Mouse (Mus musculus) mesoderm, embryonic 11.5 days (tissue): ENCODE results near the gene Dnaic1.
"Not testable (repeated sequence)": the region's sequence is repeated elsewhere in the genome, so short reads cannot be mapped to it uniquely, and the experiment has no call there.

Source experiments
- DNase-seq: peaks from one replicate; pipeline ENCODE4 v3.0.0-alpha.2; 2012; ENCODE audit warnings: low read depth, low spot score

The Dnaic1 gene

DNA sequence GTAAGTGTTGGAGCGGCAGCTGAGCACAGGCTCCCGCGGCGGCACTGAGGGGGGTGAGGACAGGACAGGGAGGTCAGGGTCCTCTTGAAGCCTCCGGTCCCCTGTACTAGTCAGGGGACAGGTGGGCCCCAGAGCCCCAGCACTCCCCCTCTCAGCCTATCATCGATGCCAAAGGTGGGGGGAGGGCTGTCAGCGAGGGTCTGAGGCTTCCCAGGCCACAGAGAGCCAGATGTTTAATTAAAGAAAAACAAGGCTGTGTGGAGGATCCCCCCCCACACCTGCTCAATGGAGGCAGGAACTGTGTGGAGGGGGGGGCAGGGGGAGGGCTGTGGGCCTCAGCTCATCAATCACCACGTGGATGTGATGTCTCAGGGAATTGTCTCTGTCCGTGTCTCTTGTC is 94.0 kb downstream of the Dnaic1 start:
- no peak for DNase-seq

DNA sequence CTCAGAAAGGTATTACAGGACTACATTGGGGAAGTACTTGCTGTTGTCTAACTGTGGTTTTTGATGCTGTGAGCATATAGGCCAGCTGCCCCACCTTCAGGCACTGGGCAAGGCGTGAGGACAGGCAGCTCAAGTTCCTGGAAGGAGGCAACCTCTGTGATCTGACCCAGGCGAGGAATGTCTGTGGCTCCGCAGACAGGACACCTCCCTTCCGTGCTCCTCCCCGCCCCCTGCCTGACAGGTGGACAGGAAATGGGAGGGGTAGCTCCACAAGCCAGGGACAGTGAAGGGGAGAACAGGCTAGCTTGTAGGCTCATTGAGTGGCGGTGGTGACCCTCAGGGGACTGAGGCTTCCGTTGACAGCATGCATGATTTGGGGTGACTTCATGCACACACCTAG is 95.0 kb downstream of the Dnaic1 start:
- DNase-seq = no peak

DNA sequence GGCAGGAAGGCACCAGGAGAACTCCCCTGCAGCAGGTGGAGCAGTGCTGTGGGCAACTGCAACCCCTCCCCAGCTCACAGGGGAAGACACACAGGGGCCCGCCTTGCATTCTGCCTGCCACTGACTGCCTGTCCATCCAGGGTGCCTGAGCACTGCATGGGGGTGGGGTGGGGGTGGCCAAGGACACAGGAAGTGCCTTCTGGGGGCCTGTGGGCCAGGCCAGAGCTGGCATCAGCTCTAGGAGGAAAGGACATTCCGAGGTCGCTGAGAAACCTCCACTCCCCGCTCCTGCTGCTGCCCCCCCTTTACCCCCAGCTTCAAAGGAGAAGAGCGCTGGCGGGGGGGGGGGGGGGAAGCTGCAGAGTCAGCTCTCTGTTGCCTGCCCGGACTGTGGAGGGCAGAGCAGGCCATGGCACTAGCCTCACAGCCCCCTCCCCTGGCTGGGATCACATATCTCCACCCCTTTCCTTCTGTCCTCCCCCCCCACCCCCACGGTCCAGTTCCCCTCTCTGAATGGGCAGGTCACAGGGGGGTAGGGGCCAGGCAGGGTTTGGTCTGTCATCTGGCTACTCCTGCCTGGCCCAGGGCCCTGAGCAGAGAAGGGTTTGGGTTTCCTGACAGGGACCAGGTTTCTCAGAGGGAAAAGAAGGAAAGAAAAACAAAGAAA is 95.6 kb downstream of the Dnaic1 start:
- DNase-seq = no peak

DNA sequence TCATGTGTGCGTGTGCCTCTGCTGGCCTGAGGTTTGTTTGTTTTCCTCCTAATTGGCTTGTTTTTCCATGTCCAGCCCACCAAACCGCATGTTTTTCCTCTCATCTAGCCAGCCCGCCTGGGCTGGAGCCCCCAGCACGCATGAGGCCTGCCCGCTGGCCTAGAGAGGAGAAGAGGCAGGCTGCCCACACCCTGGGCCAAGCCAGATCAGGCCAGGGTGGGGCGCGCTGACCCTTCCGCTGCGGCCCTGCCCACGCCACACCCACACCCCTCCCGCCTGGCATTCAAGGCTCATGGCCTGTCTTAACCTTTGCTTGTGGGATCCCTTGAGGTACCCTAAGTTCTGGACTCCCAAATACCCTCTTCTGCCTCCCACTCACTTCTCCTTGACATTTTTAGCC is 97.1 kb downstream of the Dnaic1 start:
- DNase-seq = no peak

DNA sequence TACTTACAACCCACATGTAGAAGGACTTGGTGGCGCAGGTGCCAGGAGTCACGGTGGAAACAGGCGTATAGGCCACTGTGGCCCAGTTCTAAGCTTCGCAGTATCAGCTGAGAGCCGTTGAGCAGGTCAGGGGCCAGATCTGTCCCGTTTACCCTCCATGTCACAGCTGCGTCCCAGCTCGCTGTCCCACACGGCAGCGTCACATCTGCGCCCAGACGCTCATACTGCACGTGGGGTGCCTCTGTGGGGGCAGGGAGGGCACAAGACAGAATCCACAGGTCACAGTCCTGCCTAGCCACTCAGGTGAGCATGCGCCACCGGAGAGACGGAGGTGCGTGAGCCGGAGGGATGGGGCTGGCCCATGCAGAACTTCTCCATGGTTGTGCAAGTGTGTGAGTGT is 101.3 kb downstream of the Dnaic1 start:
- DNase-seq = no peak

DNA sequence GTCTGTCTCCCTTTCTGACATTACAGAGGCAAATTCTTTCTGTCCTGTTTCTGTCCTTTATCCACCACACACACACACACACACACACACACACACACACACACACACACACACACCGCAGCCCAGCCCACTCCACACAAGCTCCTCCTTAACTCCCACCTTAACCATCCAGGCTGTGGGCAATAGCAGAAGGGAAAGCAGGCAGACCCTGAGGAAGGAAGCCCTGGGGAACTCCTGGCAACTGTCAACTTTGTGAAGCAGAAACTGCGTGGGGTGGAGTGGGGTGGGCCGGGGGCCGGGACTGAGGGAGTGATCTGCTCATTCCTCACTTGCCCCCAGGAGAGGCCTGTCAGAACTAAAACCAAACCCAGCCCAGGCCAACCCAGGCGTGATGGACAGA is 101.9 kb downstream of the Dnaic1 start:
- no peak for DNase-seq

DNA sequence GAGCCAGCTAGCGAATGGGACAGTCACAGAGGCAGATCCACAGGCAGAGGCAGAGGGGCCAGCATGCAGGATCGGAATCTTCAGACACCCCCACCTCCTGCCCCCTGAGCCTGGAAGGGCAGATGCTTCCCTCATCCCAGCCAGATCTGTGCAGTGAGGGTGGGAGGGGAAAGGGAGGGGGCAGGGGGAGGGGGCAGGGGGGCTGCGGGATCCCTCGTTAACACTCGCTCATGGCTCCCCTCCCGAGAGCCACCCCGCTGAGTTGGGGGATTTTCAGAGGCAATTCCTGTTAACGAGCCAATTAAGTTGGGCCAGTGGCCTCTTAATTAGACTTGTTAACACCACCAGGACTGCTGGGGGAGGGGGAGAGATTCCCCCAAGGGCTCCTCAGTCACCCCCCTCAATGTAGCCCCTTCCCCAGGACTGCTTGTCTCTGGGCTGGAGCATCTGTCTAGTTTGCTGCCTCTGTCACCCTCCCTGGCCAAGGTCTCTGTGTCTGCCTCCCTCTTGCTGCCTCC is 102.4 kb downstream of the Dnaic1 start:
- no peak for DNase-seq

DNA sequence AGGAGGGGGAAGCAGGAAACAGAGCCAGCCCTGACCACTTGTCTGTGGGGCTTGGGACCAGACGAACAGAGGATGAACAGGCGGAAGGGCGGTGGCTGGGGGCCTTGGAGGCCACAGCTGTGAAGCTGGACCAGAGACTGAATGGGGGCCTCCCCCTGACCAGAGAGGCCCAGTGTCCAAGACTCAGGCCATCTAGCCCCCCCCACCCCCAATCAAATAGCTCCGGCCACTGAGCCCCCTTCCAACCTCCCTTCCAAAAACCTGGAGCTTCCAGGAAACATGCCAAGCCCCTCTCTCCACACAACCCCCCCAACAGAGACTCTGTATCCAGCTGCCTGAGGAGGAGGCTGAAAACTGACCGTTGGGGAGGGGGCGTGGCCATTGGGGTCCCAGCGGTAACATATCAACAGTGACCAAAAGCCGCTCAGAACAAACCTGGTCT is 103.0 kb downstream of the Dnaic1 start:
- DNase-seq = no peak

DNA sequence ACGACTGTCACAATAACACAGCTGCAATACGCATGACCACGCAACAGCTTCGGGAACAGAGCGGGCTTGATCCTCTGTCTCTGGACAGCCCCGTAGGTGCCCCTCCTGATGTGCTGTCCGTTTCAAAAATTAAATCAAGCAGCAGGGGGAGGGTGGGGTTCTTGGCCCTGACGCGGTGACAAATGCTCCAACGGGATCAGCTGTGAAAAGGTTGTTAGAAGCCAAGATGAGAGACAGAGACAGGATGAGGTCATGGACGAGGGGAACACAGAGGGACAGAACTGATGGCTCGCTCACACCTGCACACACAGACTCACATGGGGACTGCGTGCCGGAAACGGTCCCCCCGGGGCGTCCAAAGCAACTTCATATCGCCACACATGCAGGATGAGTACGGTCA is 103.6 kb downstream of the Dnaic1 start:
- no peak for DNase-seq

DNA sequence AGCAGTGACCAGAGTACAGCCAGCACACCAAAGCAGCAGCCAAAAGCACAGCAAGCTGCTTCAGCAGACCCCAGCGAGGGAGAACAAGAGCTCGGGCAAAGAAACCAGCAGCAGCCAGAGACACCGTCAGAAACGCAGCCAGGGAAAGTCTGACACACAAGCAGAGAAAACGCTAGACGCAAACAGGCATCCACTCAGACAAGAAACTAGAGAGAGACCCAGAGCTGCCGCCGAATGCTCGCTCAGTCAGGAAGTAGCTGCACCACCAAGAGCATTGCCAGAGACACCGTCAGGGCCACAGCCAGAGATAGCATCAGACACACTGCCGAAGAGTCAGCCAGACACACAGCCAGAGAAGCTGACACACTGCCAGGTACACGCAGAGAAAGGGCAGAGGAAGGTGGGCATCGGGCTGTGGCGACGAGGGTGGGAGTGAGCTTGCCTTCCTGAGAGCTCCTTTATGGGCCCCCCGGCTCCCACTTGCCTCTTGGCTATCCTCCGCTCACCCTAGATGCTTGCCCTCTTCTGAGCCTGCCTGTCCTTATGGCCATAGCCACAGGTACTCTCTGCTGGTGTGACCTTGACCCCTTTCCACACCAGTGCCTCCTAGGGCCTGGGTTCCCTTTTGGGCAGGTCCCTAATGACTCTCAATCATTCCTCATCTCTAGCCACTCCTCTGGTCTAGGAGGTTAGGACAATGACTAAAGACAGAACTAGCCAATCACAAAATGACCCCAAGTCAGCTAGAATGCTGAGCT is 106.9 kb downstream of the Dnaic1 start:
- DNase-seq = no peak

DNA sequence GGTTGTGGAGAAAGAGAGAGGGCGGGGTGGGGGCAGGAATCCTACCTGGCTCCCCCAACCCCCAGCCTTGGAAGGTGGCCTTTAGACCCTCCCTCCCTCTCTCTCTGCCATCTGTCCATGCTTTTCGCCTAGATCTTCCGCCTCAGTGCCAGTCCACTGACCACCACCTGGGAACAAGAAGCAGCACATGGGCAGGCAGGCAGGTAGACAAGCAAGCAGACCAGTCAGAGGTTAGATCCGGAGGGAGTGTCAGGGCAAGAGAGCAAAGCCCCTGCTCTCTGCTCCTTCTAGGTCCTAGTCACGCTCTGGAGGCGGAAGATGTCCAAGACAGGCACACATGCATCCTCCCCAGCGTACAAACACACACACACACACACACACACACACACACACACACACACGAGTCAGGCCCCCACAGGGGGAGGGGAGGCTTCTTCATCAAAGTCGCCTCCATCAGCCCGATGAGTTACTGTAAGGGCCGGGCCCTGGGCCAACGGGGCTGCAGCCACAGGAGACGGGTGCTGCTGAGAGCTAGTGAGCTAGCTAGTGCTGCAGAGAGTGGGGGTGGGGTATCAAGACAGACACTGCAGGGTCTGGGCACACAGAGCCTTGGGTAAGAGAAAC is 107.5 kb downstream of the Dnaic1 start:
- no peak for DNase-seq

DNA sequence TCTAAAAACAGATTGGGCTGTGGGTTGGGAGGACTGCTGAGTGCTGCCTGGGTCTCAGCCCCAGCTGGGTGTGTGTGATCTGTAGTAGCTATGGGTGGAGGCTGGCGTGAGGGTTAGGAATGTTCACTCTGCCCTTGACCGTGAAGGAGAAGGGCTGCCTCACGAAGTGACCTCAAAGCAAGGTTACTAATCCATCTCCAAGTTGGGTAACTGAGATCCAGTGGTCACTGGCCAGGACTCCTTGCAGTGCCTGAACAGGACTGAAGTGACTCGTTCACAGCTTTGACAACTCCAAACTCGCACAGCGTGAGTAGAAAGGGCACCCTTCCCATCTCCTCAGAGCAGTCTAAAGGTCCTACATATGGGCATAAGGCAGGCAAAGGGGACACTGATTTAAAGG is 109.3 kb downstream of the Dnaic1 start:
- DNase-seq = no peak

DNA sequence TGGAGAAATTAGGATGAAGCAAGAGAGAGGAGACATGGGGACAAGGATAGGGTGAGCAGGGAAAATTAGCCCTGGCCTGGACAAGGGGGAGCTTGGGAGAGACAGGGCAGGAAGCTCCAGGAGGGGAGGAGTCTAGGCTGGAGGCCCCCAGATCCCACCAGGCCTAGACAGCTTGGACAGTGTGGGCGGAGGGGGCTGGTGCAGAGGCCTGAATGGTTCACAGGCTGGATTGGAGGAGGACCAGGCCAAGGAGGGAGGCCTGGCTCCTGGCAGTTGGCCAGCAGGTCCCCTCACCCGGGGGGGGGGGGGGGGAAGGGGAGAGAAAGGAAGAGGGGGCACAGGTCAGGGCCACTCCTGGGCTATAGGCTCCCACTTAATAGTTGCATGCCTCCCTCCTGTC is 109.7 kb downstream of the Dnaic1 start:
- DNase-seq = no peak

DNA sequence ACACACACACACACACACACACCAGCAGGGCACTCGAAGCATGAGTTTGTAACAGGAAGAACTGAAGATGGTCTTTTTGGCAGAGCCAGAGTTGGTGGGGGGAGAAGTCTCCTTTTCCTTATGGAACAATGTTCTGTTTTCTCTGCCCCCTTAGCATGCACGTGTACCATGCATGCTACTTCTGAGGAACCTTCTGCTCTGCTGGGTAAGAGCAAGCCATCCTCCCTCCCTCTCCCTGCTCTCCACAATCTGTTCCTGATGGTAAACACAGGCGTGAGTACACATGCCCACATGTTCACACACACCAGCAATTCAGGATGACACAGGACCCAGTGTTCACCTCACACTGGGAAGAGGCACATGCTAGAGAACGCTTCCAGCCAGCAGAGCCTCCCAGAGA is 111.6 kb downstream of the Dnaic1 start:
- DNase-seq = no peak

DNA sequence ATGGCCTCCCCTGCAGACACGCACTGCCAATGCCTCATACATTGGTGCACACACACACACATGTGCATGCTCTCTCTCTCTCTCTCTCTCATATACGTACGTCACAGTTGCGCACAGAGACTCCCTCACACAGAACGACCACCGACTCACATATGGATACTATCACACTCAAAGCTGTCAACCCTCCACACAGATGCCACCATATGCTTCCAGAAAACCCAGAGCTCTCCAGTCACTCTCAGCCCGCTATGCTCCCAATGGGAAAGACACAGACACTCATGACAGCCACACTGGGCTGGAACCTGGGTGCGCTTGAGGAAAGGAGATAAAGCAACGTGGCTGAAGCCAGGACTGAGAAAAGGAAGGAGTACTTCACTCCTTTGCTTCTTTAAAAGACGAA is 112.4 kb downstream of the Dnaic1 start:
- no peak for DNase-seq

DNA sequence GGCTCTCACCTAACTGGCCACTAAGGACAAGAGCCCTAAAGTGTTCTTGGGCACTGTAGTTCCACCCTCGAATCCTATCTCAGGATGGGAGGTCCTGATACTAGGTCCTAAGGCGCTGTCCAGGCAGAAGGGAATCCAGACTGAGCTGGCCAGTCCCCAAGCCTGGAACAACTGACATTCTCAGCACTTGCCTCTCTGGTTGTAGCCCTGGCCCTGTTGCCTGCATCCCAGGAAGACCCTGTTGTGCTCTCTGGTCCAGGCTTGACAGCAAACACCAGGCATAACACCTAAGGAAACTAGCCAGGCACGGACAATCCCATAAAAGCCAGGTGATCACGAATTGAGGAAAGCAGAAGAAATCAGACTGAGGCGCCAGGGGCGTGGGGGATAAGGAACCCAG is 113.2 kb downstream of the Dnaic1 start:
- no peak for DNase-seq

DNA sequence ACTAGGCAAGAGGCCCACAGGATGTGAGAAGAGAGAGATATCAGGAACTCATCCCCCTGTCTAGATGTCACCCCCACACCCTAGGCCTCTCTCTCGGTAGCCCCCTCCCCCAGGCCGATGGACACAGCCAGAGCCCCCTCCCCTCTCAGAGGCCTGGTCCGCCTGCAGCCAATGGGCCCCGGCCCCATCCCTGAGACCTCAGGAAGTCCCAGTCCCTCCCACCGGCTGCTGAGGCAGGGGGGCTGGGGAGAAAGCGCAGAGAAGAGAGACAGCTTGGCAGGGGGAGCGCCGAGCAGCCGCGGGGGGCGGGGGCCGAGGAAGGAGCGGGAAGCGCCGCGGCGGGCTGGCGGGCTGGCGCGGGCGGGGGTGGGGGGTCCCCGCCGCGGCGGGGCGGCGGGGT is 113.7 kb downstream of the Dnaic1 start:
- not testable (repeated sequence) for DNase-seq

DNA sequence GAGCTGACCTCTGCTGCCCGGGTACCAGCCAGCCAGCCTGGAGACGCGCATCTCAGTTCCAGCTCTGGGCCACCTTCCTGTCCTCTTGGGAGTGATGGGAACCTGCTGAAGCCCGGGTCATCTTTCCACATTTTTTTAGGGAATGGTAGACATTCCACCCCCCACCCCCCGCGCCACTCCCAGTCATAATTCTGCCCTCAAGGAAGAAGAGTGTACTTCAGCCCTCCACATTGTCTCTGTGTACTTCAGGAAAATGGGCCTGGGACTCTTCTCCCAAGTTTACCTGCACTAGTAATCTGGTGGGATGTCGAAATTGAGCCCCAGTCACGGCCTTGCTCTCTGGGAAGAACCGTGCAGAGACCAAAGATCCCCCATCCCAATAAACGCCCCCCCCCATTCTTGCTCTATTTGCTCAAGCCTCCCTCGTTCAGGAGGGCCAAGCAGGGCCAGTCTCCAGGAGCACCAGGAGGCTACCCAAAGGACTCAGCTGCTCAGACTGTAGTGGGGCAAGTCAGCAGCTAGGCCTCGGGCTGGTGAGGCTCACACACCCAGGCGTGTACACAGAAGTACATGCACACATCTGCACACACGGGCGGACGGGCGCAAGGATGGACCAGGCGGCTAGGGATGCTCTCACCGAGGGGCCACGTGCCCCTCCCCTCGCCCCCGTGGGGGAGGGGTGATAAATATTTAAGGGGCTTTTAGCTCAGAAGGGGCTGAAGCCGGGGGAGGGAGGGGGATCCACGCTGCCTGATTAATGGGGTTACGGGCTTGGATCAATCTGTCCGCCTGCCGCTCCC is 114.8 kb downstream of the Dnaic1 start:
- peak; percentile 85 for DNase-seq

DNA sequence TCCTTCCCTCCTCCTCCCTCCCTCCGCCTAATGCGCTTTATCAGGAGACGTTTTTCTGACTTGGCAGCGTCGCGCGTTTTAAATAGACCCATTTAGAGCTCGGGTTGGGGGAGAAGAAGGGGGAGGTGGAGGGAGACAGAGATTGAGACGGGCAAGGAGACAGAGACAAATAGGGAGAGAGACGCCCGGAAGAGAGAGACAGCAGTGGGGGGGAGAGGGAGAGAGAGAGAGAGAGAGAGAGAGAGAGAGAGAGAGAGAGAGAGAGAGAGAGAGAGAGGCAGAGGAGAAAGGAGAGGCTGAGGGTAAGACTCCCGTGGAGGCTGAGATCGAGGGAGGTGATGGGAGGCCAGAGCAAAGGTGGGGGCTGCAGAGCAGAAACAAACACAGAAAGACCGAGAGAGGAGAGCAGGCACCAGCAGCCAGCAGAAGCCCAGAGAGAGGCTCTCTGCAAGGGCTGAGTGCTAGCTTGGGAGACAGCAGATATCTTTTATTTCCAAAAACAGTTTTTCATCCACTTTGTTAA is 115.4 kb downstream of the Dnaic1 start:
- DNase-seq = not testable (repeated sequence)

DNA sequence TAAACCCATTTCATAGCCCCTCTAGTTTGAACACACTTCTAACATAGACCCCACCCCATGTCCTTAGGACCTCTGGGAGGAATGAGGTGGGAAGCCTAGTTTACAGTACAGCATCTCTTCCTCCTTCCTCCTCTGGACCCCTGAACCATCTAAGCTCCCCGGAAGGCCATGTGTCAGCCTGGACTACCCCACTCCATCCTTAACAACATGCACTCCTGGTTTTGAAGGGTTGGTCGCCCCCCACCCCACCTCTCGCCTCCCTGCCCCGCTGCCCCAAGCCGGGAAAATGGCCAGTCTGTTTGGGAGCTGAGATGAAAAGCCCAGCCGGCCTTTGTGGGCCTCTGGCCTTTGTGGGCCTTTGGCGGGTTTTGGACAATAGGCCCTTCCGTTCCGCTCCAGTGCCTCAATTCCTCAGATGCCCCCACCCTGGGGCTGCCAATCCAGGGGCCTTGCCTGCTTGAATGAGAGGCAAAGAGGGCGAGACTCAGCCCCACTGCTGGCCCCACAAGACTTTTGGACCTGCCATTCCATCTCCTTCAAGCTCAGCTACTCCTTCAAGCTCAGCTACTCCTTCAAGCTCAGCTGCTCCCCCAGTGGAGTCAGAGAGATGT is 116.4 kb downstream of the Dnaic1 start:
- not testable (repeated sequence) for DNase-seq
